ENCODE assay signal across 16 mouse cellular contexts in genomic region chr12:7905329-7905728, GRCm38 (mm10).
DNase-seq lines count a peak whose midpoint lies in the region; ATAC-seq and TF ChIP-seq lines count a peak whose summit lies in the region.
"Had no signal": no experiment of that assay in that cellular context is flagged by ENCODE, and none has a peak within 500 bp of the region (broad histone marks: within the 10 kb centered on the region; RNA-seq: fewer than 3 reads in every experiment).

No protein-coding gene starts in this region.

- H3K4me3 ChIP-seq in forebrain, postnatal 0 days (ENCODE audit: low read depth, low read length) = no peak overlapping the region
- no peak overlapping the region for H3K4me3 ChIP-seq in forebrain, embryonic 15.5 days
- H3K4me3 ChIP-seq in layer of hippocampus, adult 2 months = no peak overlapping the region
- H3K4me3 ChIP-seq in cortical plate, adult 2 months (ENCODE audit: insufficient read depth, low read length) = no peak overlapping the region
- H3K4me3 ChIP-seq in thymus, adult 2 months (ENCODE audit: control insufficient read depth, insufficient read depth, low read length) = no peak overlapping the region
- H3K4me3 ChIP-seq: forebrain, embryonic 12.5 days; heart, embryonic 15.5 days; hindbrain, embryonic 12.5 days; limb, embryonic 12.5 days; midbrain, embryonic 10.5 days; neural tube, embryonic 15.5 days had no signal

- no peaks in the 10 kb centered on the region for H3K27me3 ChIP-seq in forebrain, postnatal 0 days (ENCODE audit: insufficient read depth, low read length)
- no peaks in the 10 kb centered on the region for H3K27me3 ChIP-seq in forebrain, embryonic 15.5 days
- H3K27me3 ChIP-seq in thymus, adult 2 months (ENCODE audit: control insufficient read depth, insufficient read depth, low read length) = no peaks in the 10 kb centered on the region
- H3K27me3 ChIP-seq: forebrain, embryonic 12.5 days; heart, embryonic 15.5 days; hindbrain, embryonic 12.5 days; limb, embryonic 12.5 days; neural tube, embryonic 15.5 days had no signal

- no peak overlapping the region for H3K27ac ChIP-seq in forebrain, postnatal 0 days (ENCODE audit: low read depth, low read length)
- no peak overlapping the region for H3K27ac ChIP-seq in forebrain, embryonic 15.5 days (replicated peaks)
- H3K27ac ChIP-seq in layer of hippocampus, adult 2 months = no peak overlapping the region
- H3K27ac ChIP-seq in cortical plate, adult 2 months (ENCODE audit: insufficient read depth, low read length) = no peak overlapping the region
- no peak overlapping the region for H3K27ac ChIP-seq in thymus, adult 2 months (ENCODE audit: control insufficient read depth, insufficient read depth, low read length)
- H3K27ac ChIP-seq: forebrain, embryonic 12.5 days; heart, embryonic 15.5 days; hindbrain, embryonic 12.5 days; limb, embryonic 12.5 days; midbrain, embryonic 10.5 days; neural tube, embryonic 15.5 days had no signal

- no peak for TF ChIP-seq POLR2A in cortical plate, adult 2 months (IDR thresholded peaks at IDR 0.05; ENCODE audit: extremely low read depth, insufficient read depth, low read length)
- no peak for TF ChIP-seq POLR2A in thymus, adult 2 months (IDR thresholded peaks at IDR 0.05; ENCODE audit: control insufficient read depth, extremely low read depth, insufficient read depth, low read length, poor library complexity)

- no peak for DNase-seq in forebrain, postnatal 0 days
- DNase-seq in layer of hippocampus, adult 2 months (ENCODE audit: low spot score in 2 of 2) = no peak
- DNase-seq in layer of hippocampus, postnatal 10 days (ENCODE audit: low spot score in 2 of 2) = no peak
- DNase-seq in 3T3-L1 (ENCODE audit: low read depth, low spot score) = peak; percentile 72
- DNase-seq in thymus, adult 2 months = no peak
- DNase-seq in right cerebral cortex, postnatal 10 days (ENCODE audit: low spot score in 2 of 2) = no peak
- DNase-seq: cerebellum, adult 8-10 months; embryo, embryonic 11 days had no signal

- TF ChIP-seq CTCF in forebrain, postnatal 0 days (IDR thresholded peaks at IDR 0.05; ENCODE audit: low read depth) = 0 out of 2 replicates have a peak, but pooled peaks have one; percentile 8
- peak; percentile 56 for TF ChIP-seq CTCF in layer of hippocampus, adult 2 months (conservative IDR thresholded peaks at IDR 0.05)
- TF ChIP-seq CTCF in cortical plate, adult 2 months (IDR thresholded peaks at IDR 0.05; ENCODE audit: extremely low read depth, insufficient read depth, low read length) = peak; percentile 32; the same call in 1 of the 2 replicates
- TF ChIP-seq CTCF in thymus, adult 2 months (IDR thresholded peaks at IDR 0.05; ENCODE audit: borderline replicate concordance, control insufficient read depth, extremely low read depth, insufficient read depth, low read length, poor library complexity) = no peak

- H3K4me2 ChIP-seq in forebrain, postnatal 0 days (ENCODE audit: low read depth) = no peak overlapping the region
- no peak overlapping the region for H3K4me2 ChIP-seq in forebrain, embryonic 15.5 days (replicated peaks)
- H3K4me2 ChIP-seq: forebrain, embryonic 12.5 days; heart, embryonic 15.5 days; hindbrain, embryonic 12.5 days; limb, embryonic 12.5 days; neural tube, embryonic 15.5 days had no signal

- H3K4me1 ChIP-seq in forebrain, postnatal 0 days (ENCODE audit: insufficient read depth) = no peaks in the 10 kb centered on the region
- H3K4me1 ChIP-seq in forebrain, embryonic 15.5 days = peaks cover 3% of the 10 kb centered on the region; the same call in 1 of the 2 replicates
- no peaks in the 10 kb centered on the region for H3K4me1 ChIP-seq in cortical plate, adult 2 months (ENCODE audit: control insufficient read depth, insufficient read depth, low read length)
- H3K4me1 ChIP-seq in thymus, adult 2 months (replicated peaks; ENCODE audit: control insufficient read depth, insufficient read depth, low read length) = no peaks in the 10 kb centered on the region
- H3K4me1 ChIP-seq: forebrain, embryonic 12.5 days; hindbrain, embryonic 12.5 days; limb, embryonic 12.5 days; midbrain, embryonic 10.5 days; neural tube, embryonic 15.5 days had no signal

- 90% methylated on average over 2 of the region's 2 CpGs for WGBS in forebrain, postnatal 0 days
- WGBS in forebrain, embryonic 15.5 days = 89% methylated on average over 2 of the region's 2 CpGs
- WGBS in thymus, adult 2 months = 37% methylated on average over 2 of the region's 2 CpGs

- no peak overlapping the region for H3K9ac ChIP-seq in forebrain, postnatal 0 days
- H3K9ac ChIP-seq in forebrain, embryonic 15.5 days (replicated peaks) = no peak overlapping the region
- H3K9ac ChIP-seq: forebrain, embryonic 12.5 days; heart, embryonic 15.5 days; hindbrain, embryonic 12.5 days; limb, embryonic 12.5 days; neural tube, embryonic 15.5 days had no signal

- ATAC-seq in forebrain, postnatal 0 days = no peak
- ATAC-seq in forebrain, embryonic 15.5 days (replicated peaks) = no peak

- H3K9me3 ChIP-seq in forebrain, postnatal 0 days (ENCODE audit: low read length) = no peaks in the 10 kb centered on the region
- H3K9me3 ChIP-seq in forebrain, embryonic 15.5 days = no peaks in the 10 kb centered on the region
- H3K9me3 ChIP-seq: forebrain, embryonic 12.5 days; heart, embryonic 15.5 days; hindbrain, embryonic 12.5 days; limb, embryonic 12.5 days; midbrain, embryonic 10.5 days; neural tube, embryonic 15.5 days had no signal

- H3K36me3 ChIP-seq in forebrain, postnatal 0 days (ENCODE audit: insufficient read depth) = no peaks in the 10 kb centered on the region
- no peaks in the 10 kb centered on the region for H3K36me3 ChIP-seq in forebrain, embryonic 15.5 days
- no peaks in the 10 kb centered on the region for H3K36me3 ChIP-seq in thymus, adult 2 months (ENCODE audit: control insufficient read depth, insufficient read depth, low read length)
- H3K36me3 ChIP-seq: forebrain, embryonic 12.5 days; heart, embryonic 15.5 days; hindbrain, embryonic 12.5 days; limb, embryonic 12.5 days; midbrain, embryonic 10.5 days; neural tube, embryonic 15.5 days had no signal
